Mouse (Mus musculus): ENCODE measurements around the gene Pla1a. TPM values are rescaled to one million over a fixed set of nuclear protein-coding genes. Genes with fewer than 3 reads are reported as not detected.

The Pla1a gene
- polyA plus RNA-seq, 1 experiment, result 26.8 TPM

GRCm38 (mm10) chr16:38372876-38373275, 60.1 kb downstream of the Pla1a start:
- TF ChIP-seq POLR2A (IDR thresholded peaks at IDR 0.05; ENCODE audit: low read depth, low read length) (no peak), CTCF (conservative IDR thresholded peaks at IDR 0.05; ENCODE audit: insufficient read depth, insufficient read length, low read depth, low read length) (no peak)
- no peaks in the 10 kb centered on the region for H3K4me1 ChIP-seq (ENCODE audit: control insufficient read depth, insufficient read depth, low read length)
- no peak for DNase-seq
- WGBS, result 91% methylated on average over 4 of the region's 4 CpGs
- no peak overlapping the region for H3K4me3 ChIP-seq (ENCODE audit: insufficient read depth, low read depth, low read length)
- no peaks in the 10 kb centered on the region for H3K27me3 ChIP-seq (replicated peaks; ENCODE audit: control insufficient read depth, insufficient read depth, low read length)
- no peaks in the 10 kb centered on the region for H3K36me3 ChIP-seq (ENCODE audit: control insufficient read depth, insufficient read depth, low read length)
- H3K27ac ChIP-seq (ENCODE audit: insufficient read depth, low read depth, low read length), result no peak overlapping the region

GRCm38 (mm10) chr16:38371705-38372296, 61.1 kb downstream of the Pla1a start:
- 87% methylated on average over 15 of the region's 15 CpGs for WGBS
- H3K4me1 ChIP-seq (ENCODE audit: control insufficient read depth, insufficient read depth, low read length), result no peaks in the 10 kb centered on the region
- DNase-seq, result no peak
- no peaks in the 10 kb centered on the region for H3K27me3 ChIP-seq (replicated peaks; ENCODE audit: control insufficient read depth, insufficient read depth, low read length)
- no peaks in the 10 kb centered on the region for H3K36me3 ChIP-seq (ENCODE audit: control insufficient read depth, insufficient read depth, low read length)
- no peak overlapping the region for H3K4me3 ChIP-seq (ENCODE audit: insufficient read depth, low read depth, low read length)
- TF ChIP-seq CTCF (conservative IDR thresholded peaks at IDR 0.05; ENCODE audit: insufficient read depth, insufficient read length, low read depth, low read length), result no peak
- no peak for TF ChIP-seq POLR2A (IDR thresholded peaks at IDR 0.05; ENCODE audit: low read depth, low read length)
- H3K27ac ChIP-seq (ENCODE audit: insufficient read depth, low read depth, low read length), result no peak overlapping the region

- H3K36me3 ChIP-seq (ENCODE audit: control insufficient read depth, insufficient read depth, low read length), result no peaks in the 10 kb centered on the region
- no peak overlapping the region for H3K4me3 ChIP-seq (ENCODE audit: insufficient read depth, low read depth, low read length)
- H3K27me3 ChIP-seq (replicated peaks; ENCODE audit: control insufficient read depth, insufficient read depth, low read length), result no peaks in the 10 kb centered on the region
- no peak overlapping the region for H3K27ac ChIP-seq (ENCODE audit: insufficient read depth, low read depth, low read length)
- WGBS, result 79% methylated on average over 8 of the region's 8 CpGs
- DNase-seq, result no peak
- H3K4me1 ChIP-seq (ENCODE audit: control insufficient read depth, insufficient read depth, low read length), result no peaks in the 10 kb centered on the region
- TF ChIP-seq POLR2A (IDR thresholded peaks at IDR 0.05; ENCODE audit: low read depth, low read length) (no peak), CTCF (conservative IDR thresholded peaks at IDR 0.05; ENCODE audit: insufficient read depth, insufficient read length, low read depth, low read length) (no peak)
Measured at GRCm38 (mm10) chr16:38370633-38371374, 62.1 kb downstream of the Pla1a start.

- no peaks in the 10 kb centered on the region for H3K27me3 ChIP-seq (replicated peaks; ENCODE audit: control insufficient read depth, insufficient read depth, low read length)
- no peak overlapping the region for H3K27ac ChIP-seq (ENCODE audit: insufficient read depth, low read depth, low read length)
- TF ChIP-seq CTCF (conservative IDR thresholded peaks at IDR 0.05; ENCODE audit: insufficient read depth, insufficient read length, low read depth, low read length) (no peak), POLR2A (IDR thresholded peaks at IDR 0.05; ENCODE audit: low read depth, low read length) (no peak)
- H3K4me1 ChIP-seq (ENCODE audit: control insufficient read depth, insufficient read depth, low read length), result no peaks in the 10 kb centered on the region
- 83% methylated on average over 4 of the region's 4 CpGs for WGBS
- no peaks in the 10 kb centered on the region for H3K36me3 ChIP-seq (ENCODE audit: control insufficient read depth, insufficient read depth, low read length)
- no peak for DNase-seq
- H3K4me3 ChIP-seq (ENCODE audit: insufficient read depth, low read depth, low read length), result no peak overlapping the region
Measured at GRCm38 (mm10) chr16:38369992-38370484, 62.9 kb downstream of the Pla1a start.

GRCm38 (mm10) chr16:38369431-38369830, 63.5 kb downstream of the Pla1a start:
- TF ChIP-seq POLR2A (IDR thresholded peaks at IDR 0.05; ENCODE audit: low read depth, low read length) (no peak), CTCF (conservative IDR thresholded peaks at IDR 0.05; ENCODE audit: insufficient read depth, insufficient read length, low read depth, low read length) (no peak)
- Histone ChIP-seq H3K4me1 (ENCODE audit: control insufficient read depth, insufficient read depth, low read length) (no peaks in the 10 kb centered on the region), H3K4me3 (ENCODE audit: insufficient read depth, low read depth, low read length) (no peak overlapping the region), H3K36me3 (ENCODE audit: control insufficient read depth, insufficient read depth, low read length) (no peaks in the 10 kb centered on the region), H3K27me3 (replicated peaks; ENCODE audit: control insufficient read depth, insufficient read depth, low read length) (no peaks in the 10 kb centered on the region), H3K27ac (ENCODE audit: insufficient read depth, low read depth, low read length) (no peak overlapping the region)
- no peak for DNase-seq
- WGBS, result 90% methylated on average over 8 of the region's 8 CpGs

GRCm38 (mm10) chr16:38369000-38369399, 63.9 kb downstream of the Pla1a start:
- no peak for TF ChIP-seq POLR2A (IDR thresholded peaks at IDR 0.05; ENCODE audit: low read depth, low read length)
- no peak for TF ChIP-seq CTCF (conservative IDR thresholded peaks at IDR 0.05; ENCODE audit: insufficient read depth, insufficient read length, low read depth, low read length)
- Histone ChIP-seq H3K4me3 (ENCODE audit: insufficient read depth, low read depth, low read length) (no peak overlapping the region), H3K36me3 (ENCODE audit: control insufficient read depth, insufficient read depth, low read length) (no peaks in the 10 kb centered on the region), H3K27me3 (replicated peaks; ENCODE audit: control insufficient read depth, insufficient read depth, low read length) (no peaks in the 10 kb centered on the region), H3K27ac (ENCODE audit: insufficient read depth, low read depth, low read length) (no peak overlapping the region), H3K4me1 (ENCODE audit: control insufficient read depth, insufficient read depth, low read length) (no peaks in the 10 kb centered on the region)
- WGBS, result 88% methylated on average over 7 of the region's 7 CpGs
- DNase-seq, result no peak

- Histone ChIP-seq H3K36me3 (ENCODE audit: control insufficient read depth, insufficient read depth, low read length) (no peaks in the 10 kb centered on the region), H3K27ac (ENCODE audit: insufficient read depth, low read depth, low read length) (no peak overlapping the region), H3K4me1 (ENCODE audit: control insufficient read depth, insufficient read depth, low read length) (no peaks in the 10 kb centered on the region), H3K27me3 (replicated peaks; ENCODE audit: control insufficient read depth, insufficient read depth, low read length) (no peaks in the 10 kb centered on the region), H3K4me3 (ENCODE audit: insufficient read depth, low read depth, low read length) (no peak overlapping the region)
- 21% methylated on average over 10 of the region's 10 CpGs for WGBS
- no peak for DNase-seq
- TF ChIP-seq POLR2A (IDR thresholded peaks at IDR 0.05; ENCODE audit: low read depth, low read length), result no peak
Measured at GRCm38 (mm10) chr16:38368336-38368735, 64.6 kb downstream of the Pla1a start.
